Mouse (Mus musculus): ENCODE results near the gene Gtf2a2.
"Not testable (repeated sequence)": the region's sequence is repeated elsewhere in the genome, so short reads cannot be mapped to it uniquely, and the experiment has no call there.

Gtf2a2 gene

GRCm38 (mm10) chr9:70021610-70022009 is 9.3 kb downstream of the Gtf2a2 start:
- DNase-seq (ENCODE audit: low spot score), result no peak

- no peak for DNase-seq (ENCODE audit: low spot score)
Observed at GRCm38 (mm10) chr9:70022083-70022482, 9.7 kb downstream of the Gtf2a2 start.

DNA sequence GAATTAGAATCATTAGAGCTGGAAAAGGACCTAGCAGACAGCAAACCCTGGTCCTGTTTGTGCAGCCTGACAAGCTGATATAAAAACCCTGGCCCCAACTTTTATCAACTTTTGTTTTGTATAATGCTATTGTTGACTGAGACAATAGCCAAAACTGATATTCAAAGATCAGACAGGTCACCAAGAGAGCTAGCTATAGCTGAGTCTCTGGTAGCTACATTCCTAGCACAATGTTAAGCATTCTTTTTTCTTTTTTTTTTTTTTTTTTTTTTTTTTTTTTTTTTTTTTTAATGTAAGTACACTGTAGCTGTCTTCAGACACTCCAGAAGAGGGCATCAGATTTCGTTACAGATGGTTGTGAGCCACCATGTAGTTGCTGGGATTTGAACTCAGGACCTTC is 11.3 kb downstream of the Gtf2a2 start:
- DNase-seq (ENCODE audit: low spot score), result not testable (repeated sequence)

DNA sequence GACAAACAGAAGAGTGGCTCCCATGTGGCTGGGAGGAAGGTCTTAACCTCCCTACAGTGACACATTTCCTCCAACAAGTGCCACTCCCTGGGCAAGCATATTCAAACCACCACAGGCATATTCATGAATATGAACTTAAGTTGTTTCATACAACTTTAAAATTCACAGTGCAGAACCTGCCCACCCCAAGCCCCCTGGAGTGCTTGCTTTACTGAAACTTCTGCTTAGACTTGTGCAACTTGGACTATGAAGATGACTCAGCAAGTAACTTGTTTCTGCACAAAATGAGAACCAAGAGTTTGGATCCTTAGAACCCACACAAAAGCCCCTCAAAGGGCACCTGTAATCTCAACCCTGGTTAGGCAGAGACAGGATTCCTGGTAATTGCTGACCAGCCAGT is 12.3 kb downstream of the Gtf2a2 start:
- no peak for DNase-seq (ENCODE audit: low spot score)

DNA sequence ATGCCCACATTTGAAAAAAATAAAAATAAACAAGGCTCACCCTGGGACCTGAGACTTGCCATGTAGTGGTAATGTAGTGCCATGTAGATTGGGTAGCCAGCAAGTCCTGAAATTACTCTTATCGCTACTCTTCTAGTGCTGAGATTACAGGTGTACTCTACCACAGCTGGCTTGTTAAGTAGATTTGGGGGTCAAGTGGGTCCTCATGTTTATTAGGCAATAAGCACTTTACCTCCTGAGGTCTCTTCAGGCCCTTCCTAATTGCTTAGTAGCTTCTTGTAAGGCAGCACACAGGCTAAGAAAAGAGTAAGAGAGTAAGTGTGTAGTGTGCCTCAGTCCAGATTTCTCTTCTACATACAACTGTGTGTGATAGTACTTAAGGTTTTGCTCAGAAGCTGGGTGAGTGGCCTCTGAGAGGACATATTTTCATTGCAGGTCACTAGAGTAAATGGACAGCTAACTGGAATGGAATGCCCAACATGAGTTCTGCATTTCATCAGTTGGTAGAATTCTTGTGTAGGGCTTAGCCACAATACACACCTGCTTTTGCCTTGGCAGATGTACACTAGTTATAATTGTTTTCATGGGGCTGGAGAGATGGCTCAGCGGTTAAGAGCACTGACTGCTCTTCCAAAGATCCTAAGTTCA is 13.1 kb downstream of the Gtf2a2 start:
- no peak for DNase-seq (ENCODE audit: low spot score)

- DNase-seq (ENCODE audit: low spot score), result no peak
Observed at GRCm38 (mm10) chr9:70032167-70032566, 19.8 kb downstream of the Gtf2a2 start.

GRCm38 (mm10) chr9:70033056-70033455 is 20.7 kb downstream of the Gtf2a2 start:
- DNase-seq (ENCODE audit: low spot score), result no peak

DNA sequence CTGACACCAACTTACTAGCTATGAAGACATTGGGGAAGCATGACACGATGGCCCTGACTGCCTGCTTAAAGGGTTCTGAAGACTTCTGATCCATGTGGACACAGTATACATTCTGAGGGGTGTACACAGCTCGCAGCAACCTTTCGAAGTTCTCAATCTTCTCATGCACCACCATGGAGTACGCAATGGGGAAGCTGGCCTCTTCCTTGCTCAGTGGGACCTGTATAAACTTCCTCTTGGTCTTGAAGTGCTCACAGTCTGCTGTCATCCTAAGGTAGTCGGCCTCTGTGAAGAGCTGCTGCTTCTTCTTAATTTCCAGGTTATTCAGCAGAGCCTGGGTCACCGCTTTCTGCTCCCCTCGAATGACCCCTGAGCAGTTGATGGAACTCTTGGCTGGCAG is 22.4 kb downstream of the Gtf2a2 start:
- no peak for DNase-seq (ENCODE audit: low spot score)

- no peak for DNase-seq (ENCODE audit: low spot score)
Observed at GRCm38 (mm10) chr9:70036646-70037045, 24.3 kb downstream of the Gtf2a2 start.

GRCm38 (mm10) chr9:70037988-70038387 is 25.6 kb downstream of the Gtf2a2 start, which contains the start of gene Gcnt3:
Gene Gcnt3, minus strand, starts transcription at chr9:70038088.
- no peak for DNase-seq (ENCODE audit: low spot score)

DNA sequence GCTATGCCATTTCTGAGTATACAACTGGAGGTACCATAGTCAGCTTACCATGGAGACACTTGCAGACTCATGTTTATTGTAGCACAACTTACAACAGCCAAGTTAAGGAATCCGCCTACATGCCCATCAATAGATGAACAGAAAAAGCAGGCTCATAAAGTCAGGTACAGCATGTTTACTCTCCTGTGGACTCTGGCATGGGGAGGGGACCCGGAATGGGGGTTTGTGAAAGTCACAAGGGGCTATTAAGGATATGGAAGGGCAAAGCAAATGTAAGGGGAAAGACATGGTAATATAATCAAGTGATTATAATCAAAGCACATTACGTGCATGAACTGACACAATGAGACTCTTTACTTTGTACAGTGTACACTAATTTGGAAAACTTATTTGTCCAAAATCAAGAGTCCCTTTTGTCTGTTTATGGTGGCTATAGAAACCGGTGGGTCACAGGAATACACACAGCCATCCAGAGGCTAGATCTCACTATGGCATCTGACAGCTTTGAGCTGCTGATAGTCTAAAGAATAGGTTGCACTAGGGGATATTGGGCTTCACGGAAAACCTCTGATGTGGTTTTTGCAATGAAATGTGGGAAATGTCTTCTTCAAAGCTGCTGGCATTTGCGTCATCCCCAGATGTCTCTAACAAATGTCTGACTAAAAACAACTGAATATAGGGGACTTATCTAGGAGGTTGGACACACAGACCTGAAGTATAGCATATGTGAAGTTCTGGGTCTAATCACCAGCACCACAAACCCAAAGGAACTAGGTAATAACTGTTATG is 27.4 kb downstream of the Gtf2a2 start:
- no peak for DNase-seq (ENCODE audit: low spot score)

DNA sequence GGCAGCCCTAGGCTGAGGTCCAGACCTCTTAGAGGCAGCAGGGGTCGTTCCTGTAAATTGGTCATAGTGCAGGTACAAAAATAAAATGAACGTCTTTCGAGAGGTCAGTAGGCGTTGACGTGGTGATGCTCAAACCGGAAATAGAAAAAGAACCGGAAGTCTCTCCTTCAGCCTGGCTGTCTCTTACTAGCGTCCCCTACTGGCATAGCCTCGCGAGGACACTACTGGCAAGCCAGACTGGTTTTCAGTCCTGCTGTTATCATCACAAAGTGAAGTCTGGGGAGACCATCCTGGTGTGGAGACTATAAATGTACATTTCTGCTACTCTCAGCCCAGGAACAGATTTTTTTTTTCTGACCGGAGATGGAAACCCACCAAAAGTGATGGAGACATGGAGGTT is 28.2 kb downstream of the Gtf2a2 start:
- no peak for DNase-seq (ENCODE audit: low spot score)

- no peak for DNase-seq (ENCODE audit: low spot score)
Observed at GRCm38 (mm10) chr9:70042137-70042536, 29.8 kb downstream of the Gtf2a2 start.

- no peak for DNase-seq (ENCODE audit: low spot score)
Observed at GRCm38 (mm10) chr9:70042935-70043334, 30.6 kb downstream of the Gtf2a2 start.

DNA sequence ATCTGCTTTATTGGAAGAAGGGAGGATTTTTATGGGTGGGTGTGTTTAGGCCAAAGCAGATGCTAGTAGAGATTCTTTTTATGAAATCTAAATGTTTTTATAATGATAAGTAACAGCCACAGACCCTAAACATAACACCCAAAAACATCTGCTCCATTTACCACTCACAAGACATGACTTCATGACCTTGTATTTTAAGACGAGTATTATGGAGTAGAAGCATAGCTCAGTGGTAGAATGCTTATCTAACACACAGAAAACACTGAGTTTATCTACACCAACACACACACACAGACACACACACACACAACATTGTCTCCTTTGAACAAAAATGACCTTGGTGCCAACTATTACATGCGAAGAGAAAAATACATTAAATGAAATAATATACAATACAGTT is 32.5 kb downstream of the Gtf2a2 start:
- no peak for DNase-seq (ENCODE audit: low spot score)

- no peak for DNase-seq (ENCODE audit: low spot score)
Observed at GRCm38 (mm10) chr9:70046255-70046654, 33.9 kb downstream of the Gtf2a2 start.

GRCm38 (mm10) chr9:70047839-70048238 is 35.5 kb downstream of the Gtf2a2 start:
- DNase-seq (ENCODE audit: low spot score), result no peak

- DNase-seq (ENCODE audit: low spot score), result no peak
Observed at GRCm38 (mm10) chr9:70048280-70048679, 35.9 kb downstream of the Gtf2a2 start.

DNA sequence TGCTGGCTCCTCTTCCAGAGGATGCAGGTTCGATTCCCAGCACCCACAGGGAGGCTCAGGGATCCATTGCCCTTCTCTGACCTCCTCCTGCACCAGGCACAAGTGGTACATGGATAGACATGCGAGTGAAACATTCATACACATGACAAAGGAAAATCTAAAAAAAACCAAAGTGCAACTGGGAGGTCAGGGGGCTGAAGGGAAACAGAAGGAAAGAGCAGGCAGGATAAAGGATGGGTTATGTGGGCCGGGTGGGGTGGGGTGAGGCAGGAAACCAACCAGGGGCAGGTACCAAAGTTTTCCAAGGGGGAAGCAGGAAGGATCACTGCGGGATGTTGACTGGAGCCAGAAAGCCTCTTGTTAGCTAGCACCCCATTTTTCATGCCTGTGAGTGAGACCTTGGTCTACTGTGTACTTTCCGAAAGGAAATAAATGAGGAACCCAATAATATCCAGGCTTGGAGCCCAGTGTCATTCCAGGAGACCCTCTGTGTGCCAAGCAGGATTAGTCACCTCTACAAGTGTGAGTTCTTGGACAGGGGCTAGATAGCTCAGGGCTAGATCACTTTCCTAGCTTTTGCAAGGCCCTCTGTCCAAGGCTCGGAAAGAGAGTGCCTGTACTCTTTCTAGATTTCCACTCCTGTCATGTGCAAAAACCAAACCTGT is 36.5 kb downstream of the Gtf2a2 start:
- DNase-seq (ENCODE audit: low spot score), result no peak

GRCm38 (mm10) chr9:70049416-70049783 is 37.0 kb downstream of the Gtf2a2 start:
- no peak for DNase-seq (ENCODE audit: low spot score)

- DNase-seq (ENCODE audit: low spot score), result no peak
Observed at GRCm38 (mm10) chr9:70049839-70050238, 37.5 kb downstream of the Gtf2a2 start.

- no peak for DNase-seq (ENCODE audit: low spot score)
Observed at GRCm38 (mm10) chr9:70052730-70053129, 40.4 kb downstream of the Gtf2a2 start.

GRCm38 (mm10) chr9:70053411-70053810 is 41.1 kb downstream of the Gtf2a2 start:
- no peak for DNase-seq (ENCODE audit: low spot score)

Measured in urinary bladder, postnatal 10 days (tissue).